Mouse (Mus musculus): Measurements from ENCODE around the gene Telo2.

Gene Telo2

GRCm38 (mm10) chr17:25100052-25100451 is 15.7 kb downstream of the Telo2 start:
- no peak for DNase-seq

- peak; percentile 70 for DNase-seq
These were observed 19.5 kb downstream of the Telo2 start for GRCm38 (mm10) chr17:25096221-25096620.

- no peak for DNase-seq
These were observed 25.3 kb downstream of the Telo2 start for GRCm38 (mm10) chr17:25090450-25090849.

- no peak for DNase-seq
These were observed 26.6 kb downstream of the Telo2 start for GRCm38 (mm10) chr17:25089158-25089557.

GRCm38 (mm10) chr17:25086724-25087123 is 29.0 kb downstream of the Telo2 start:
- DNase-seq, result no peak

GRCm38 (mm10) chr17:25084835-25085385 is 30.9 kb downstream of the Telo2 start:
- DNase-seq, result no peak

- no peak for DNase-seq
These were observed 32.3 kb downstream of the Telo2 start, which contains the start of gene Tmem204 for GRCm38 (mm10) chr17:25083444-25083931. Gene Tmem204 (minus strand): TSS chr17:25083591.

- no peak for DNase-seq
These were observed 32.9 kb downstream of the Telo2 start for GRCm38 (mm10) chr17:25082887-25083286.

- DNase-seq, result no peak
These were observed 33.5 kb downstream of the Telo2 start for GRCm38 (mm10) chr17:25082081-25082847.

GRCm38 (mm10) chr17:25080960-25081381 is 34.8 kb downstream of the Telo2 start:
- no peak for DNase-seq

GRCm38 (mm10) chr17:25080210-25080609 is 35.6 kb downstream of the Telo2 start:
- no peak for DNase-seq

GRCm38 (mm10) chr17:25077771-25078372 is 37.9 kb downstream of the Telo2 start:
- DNase-seq, result peak; percentile 72

- peak; percentile 61 for DNase-seq
These were observed 38.9 kb downstream of the Telo2 start for GRCm38 (mm10) chr17:25076906-25077305.

- no peak for DNase-seq
These were observed 47.1 kb downstream of the Telo2 start for GRCm38 (mm10) chr17:25068690-25069089.

- DNase-seq, result no peak
These were observed 48.3 kb downstream of the Telo2 start for GRCm38 (mm10) chr17:25067442-25067851.

- no peak for DNase-seq
These were observed 49.2 kb downstream of the Telo2 start for GRCm38 (mm10) chr17:25066595-25066994.

GRCm38 (mm10) chr17:25065189-25065588 is 50.6 kb downstream of the Telo2 start:
- no peak for DNase-seq

- no peak for DNase-seq
These were observed 51.4 kb downstream of the Telo2 start for GRCm38 (mm10) chr17:25064351-25064750.

GRCm38 (mm10) chr17:25063872-25064271 is 51.9 kb downstream of the Telo2 start:
- no peak for DNase-seq

- DNase-seq, result no peak
These were observed 52.5 kb downstream of the Telo2 start for GRCm38 (mm10) chr17:25063261-25063660.

- DNase-seq, result no peak
These were observed 58.7 kb downstream of the Telo2 start for GRCm38 (mm10) chr17:25057041-25057440.

- no peak for DNase-seq
These were observed 62.5 kb downstream of the Telo2 start for GRCm38 (mm10) chr17:25053274-25053673.
